Mouse (Mus musculus) heart, adult 2 months (tissue): ENCODE measurements around the gene C77080.

Experiments
- CTCF ChIP-seq: fragments of 200-600 bp; IDR thresholded peaks from 2 replicates; pipeline ENCODE4 v1.8.1; 2022; ENCODE audit warnings: antibody characterized with exemption, mild to moderate bottlenecking, moderate library complexity
- EP300 ChIP-seq: fragments of 200-500 bp; IDR thresholded peaks from 2 replicates; pipeline ENCODE4 v1.6.1; 2011; ENCODE audit warnings: low read depth, low read length, control low read depth; ENCODE audit not compliant: insufficient read depth
- POLR2A ChIP-seq: fragments of 200-500 bp; IDR thresholded peaks from 2 replicates; pipeline ENCODE4 v1.6.1; 2011; ENCODE audit warnings: mild to moderate bottlenecking, low read depth, low read length, control low read depth; ENCODE audit not compliant: insufficient read depth

DNA sequence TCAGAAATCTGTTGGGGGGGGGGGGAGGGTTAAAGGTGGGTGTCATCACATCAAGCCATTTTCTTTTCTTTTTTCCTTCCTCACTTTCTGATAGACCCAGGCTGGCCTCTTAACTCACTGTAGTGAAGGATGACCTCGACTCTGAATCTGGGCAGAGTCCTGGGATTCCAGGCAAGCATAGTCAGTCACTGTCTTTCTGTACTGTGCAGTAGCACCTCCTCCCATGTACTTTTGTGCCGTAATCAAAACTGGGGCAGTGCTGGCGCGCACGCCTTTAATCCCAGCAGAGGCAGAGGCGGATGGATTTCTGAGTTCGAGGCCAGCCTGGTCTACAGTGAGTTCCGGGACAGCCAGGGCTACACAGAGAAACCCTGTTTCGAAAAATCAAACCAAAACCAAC, 42.6 kb upstream of the C77080 start:
- TF ChIP-seq CTCF (no peak), EP300 (no peak), POLR2A (no peak)
